Mouse (Mus musculus) neutrophil, adult 59 days (primary cell): ENCODE data around the gene Ncaph. TPM values are rescaled to one million over a fixed set of nuclear protein-coding genes. Genes with fewer than 3 reads are reported as not detected.

Experiments
- total RNA-seq, 2 experiments: library from RNA; stranded (reverse); gene quantifications; 1 replicate in 1 of 2; 2 replicates in 1 of 2; pipeline ENCODE4 v1.2.4; 2023

Ncaph gene
- 10 to 100 TPM; 41.4 to 56.2 TPM for total RNA-seq

DNA sequence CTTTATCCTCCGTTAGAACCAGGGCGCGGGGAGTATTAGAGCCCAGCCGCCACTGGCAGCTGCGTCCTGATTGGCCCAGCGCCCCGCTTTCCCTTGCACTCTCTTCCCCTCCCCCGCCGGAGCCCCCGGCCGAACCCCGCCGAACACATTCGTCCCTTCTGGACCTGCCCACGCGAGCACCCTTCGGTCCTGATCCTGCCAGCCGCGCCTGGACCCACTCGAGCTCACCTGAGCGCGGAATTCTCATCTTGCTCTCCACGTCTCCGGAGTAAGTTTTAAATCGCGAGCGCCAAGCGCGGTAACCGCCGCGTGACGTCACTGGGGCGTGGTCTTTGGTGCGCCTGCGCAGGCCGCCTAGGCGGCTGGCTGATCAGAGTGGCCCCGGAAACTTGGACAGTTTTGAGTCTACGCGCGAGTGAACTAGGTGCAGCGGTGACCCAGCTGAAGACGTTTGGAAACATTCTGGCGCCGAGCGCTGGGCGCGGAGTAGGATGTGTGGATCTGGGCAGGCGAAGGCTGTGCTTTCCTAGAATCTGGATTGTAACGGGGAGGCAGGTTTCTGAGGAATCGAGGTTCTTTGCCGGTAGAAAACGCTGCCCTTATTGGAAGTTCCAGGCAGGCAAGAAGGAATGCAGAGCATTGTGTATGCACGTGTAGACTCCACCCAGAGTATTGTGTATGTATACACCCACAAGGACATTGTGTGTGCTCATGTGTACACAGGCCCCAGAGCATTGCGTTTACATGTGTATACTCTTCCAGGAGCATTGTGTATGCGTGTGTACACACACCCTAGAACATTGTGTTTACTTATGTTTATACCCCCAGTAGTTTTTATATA, at the start of gene Ncaph:
TSS of gene Ncaph (minus strand) at position 334 of the 841 bp plus-strand sequence.

DNA sequence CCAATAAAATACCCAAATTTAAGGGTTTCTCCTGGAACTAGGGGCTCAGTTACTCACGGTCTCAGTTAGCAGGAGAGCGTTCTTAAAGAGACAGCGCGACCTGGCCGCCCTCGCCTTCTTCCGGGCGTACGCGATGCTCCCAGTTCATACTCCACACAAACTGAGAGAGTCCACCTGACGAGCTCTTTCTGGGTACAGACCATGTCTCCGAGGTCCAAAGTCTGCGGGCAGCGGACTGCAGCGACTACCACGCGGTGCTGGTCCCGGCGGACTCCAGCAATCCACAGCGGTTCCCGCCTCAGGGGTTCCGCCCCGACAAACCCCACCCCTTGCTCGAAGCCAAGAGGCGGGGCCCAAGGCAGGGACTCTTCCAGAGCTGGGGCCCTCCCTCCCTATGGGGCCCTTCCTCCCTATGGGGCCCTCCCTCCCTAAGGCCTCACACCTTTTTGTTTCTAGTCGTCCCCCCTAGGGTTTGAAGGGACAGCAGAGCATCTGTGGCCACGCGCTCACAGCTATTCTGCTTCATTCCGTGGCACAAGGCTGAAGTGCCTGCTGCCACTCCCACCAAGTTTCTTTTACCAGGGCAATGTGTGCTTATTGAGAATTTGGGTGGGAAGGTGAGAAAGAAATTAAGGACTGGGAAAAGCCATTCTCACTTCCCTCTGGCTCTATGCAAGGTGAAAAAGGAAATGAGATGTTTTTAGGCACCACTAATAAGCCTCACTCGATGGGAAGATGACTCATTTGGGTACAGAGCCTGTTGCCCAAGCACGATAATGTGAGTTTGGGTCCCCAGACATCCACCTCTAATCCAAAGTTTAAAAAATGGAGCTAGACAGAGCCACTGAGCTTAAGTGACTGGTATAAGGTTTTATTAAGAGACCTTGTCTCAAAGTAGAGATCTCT, 9.7 kb upstream of the Ncaph start, which contains the start of gene Itpripl1:
TSS of gene Itpripl1 (minus strand) at position 285 of the 906 bp plus-strand sequence.

DNA sequence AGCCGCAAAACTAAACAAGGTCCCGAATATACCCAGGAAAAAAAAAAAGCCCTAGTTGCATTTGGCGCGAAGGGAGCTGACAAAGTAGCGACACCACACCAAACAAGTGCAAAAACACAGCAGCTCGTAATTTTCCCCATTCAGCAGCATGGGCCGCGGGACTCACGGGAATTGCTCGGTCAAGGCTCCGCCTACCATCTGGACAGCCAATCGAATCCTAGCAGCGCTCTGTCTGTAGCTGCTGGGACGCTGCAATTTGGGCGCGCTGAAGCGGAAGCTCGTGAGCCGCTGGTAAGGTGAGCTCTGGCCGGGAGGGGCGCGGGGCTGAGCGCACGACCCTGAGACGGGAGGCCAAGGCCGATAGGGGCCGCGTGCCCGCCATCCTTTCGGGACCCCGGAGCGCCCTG, 63.3 kb downstream of the Ncaph start, which contains the start of gene Blvra:
TSS of gene Blvra (plus strand) at position 231 of the 407 bp plus-strand sequence.

Other genes starting within 250 kb of the Ncaph start
- 10 to 100 TPM; 46.8 to 52.6 TPM for gene Sppl2a, start 200.7 kb downstream of the Ncaph start, total RNA-seq
- 10 to 100 TPM; 13.3 to 13.6 TPM for gene Ap4e1, start 125.2 kb downstream of the Ncaph start, total RNA-seq
- gene Blvra, start 63.3 kb downstream of the Ncaph start, total RNA-seq: 10 to 100 TPM; 14.6 to 18.8 TPM
- gene Itpripl1, start 9.5 kb upstream of the Ncaph start, total RNA-seq: 10 to 100 TPM; 19.4 to 26.4 TPM
- gene 1810024B03Rik, start 74.3 kb upstream of the Ncaph start, total RNA-seq: under 1 TPM; 0.42 to 0.57 TPM
- 100 to 1,000 TPM in 1 of 2 experiments, 10 to 100 TPM in 1; 81.3 to 102 TPM for gene Snrnp200, start 74.4 kb upstream of the Ncaph start, total RNA-seq
- gene Ciao1, start 113.9 kb upstream of the Ncaph start, total RNA-seq: 10 to 100 TPM; 30.8 to 34.3 TPM
- 10 to 100 TPM; 69.0 to 73.6 TPM for gene Tmem127, start 114.0 kb upstream of the Ncaph start, total RNA-seq
- gene Stard7, start 136.3 kb upstream of the Ncaph start, total RNA-seq: 10 to 100 TPM; 65.0 to 72.4 TPM
- 10 to 100 TPM; 44.8 to 47.5 TPM for gene Dusp2, start 202.2 kb upstream of the Ncaph start, total RNA-seq
- gene Astl, start 204.7 kb upstream of the Ncaph start, total RNA-seq: under 1 TPM; 0.13 to 0.15 TPM
- not detected for gene Adra2b, start 229.3 kb upstream of the Ncaph start, total RNA-seq